29 mouse cellular contexts compared by ENCODE assay signal in genomic region chr2:135547966-135548365, GRCm38 (mm10).
"Had no signal": no experiment of that assay in that cellular context is flagged by ENCODE, and none has a peak within 500 bp of the region (broad histone marks: within the 10 kb centered on the region; RNA-seq: fewer than 3 reads in every experiment).

No protein-coding gene starts in this region.

- ATAC-seq: liver, embryonic 12.5 days; liver, postnatal 0 days; lung, postnatal 0 days; midbrain, embryonic 13.5 days; midbrain, embryonic 15.5 days; midbrain, embryonic 16.5 days had no signal

- H3K27ac ChIP-seq: limb, embryonic 12.5 days; limb, embryonic 13.5 days; liver, embryonic 12.5 days; liver, embryonic 13.5 days; liver, embryonic 14.5 days; liver, embryonic 15.5 days; lung, embryonic 15.5 days; macrophage; midbrain, embryonic 10.5 days; midbrain, embryonic 12.5 days; midbrain, embryonic 13.5 days; midbrain, embryonic 15.5 days; neural tube, embryonic 12.5 days had no signal

- H3K36me3 ChIP-seq: limb, embryonic 12.5 days; limb, embryonic 13.5 days; liver, embryonic 12.5 days; liver, embryonic 13.5 days; liver, embryonic 15.5 days; lung, embryonic 15.5 days; midbrain, embryonic 10.5 days; midbrain, embryonic 12.5 days; midbrain, embryonic 13.5 days; midbrain, embryonic 15.5 days; neural tube, embryonic 12.5 days had no signal

- H3K27me3 ChIP-seq: limb, embryonic 12.5 days; limb, embryonic 13.5 days; liver, embryonic 12.5 days; liver, embryonic 13.5 days; liver, embryonic 15.5 days; lung, embryonic 15.5 days; megakaryocyte, embryonic 14.5 days; midbrain, embryonic 12.5 days; midbrain, embryonic 13.5 days; midbrain, embryonic 15.5 days; neural tube, embryonic 12.5 days had no signal

- H3K4me1 ChIP-seq: limb, embryonic 12.5 days; liver, embryonic 12.5 days; liver, embryonic 13.5 days; liver, embryonic 15.5 days; lung, embryonic 15.5 days; megakaryocyte, embryonic 14.5 days; midbrain, embryonic 10.5 days; midbrain, embryonic 12.5 days; midbrain, embryonic 13.5 days; midbrain, embryonic 15.5 days; neural tube, embryonic 12.5 days had no signal

- H3K4me3 ChIP-seq: limb, embryonic 12.5 days; limb, embryonic 13.5 days; liver, embryonic 12.5 days; liver, embryonic 13.5 days; liver, embryonic 15.5 days; lung, embryonic 15.5 days; megakaryocyte, embryonic 14.5 days; midbrain, embryonic 10.5 days; midbrain, embryonic 12.5 days; midbrain, embryonic 13.5 days; midbrain, embryonic 15.5 days; myocyte; neural tube, embryonic 12.5 days had no signal

- H3K9ac ChIP-seq: limb, embryonic 12.5 days; limb, embryonic 13.5 days; liver, embryonic 12.5 days; liver, embryonic 13.5 days; liver, embryonic 14.5 days; liver, embryonic 15.5 days; liver, postnatal 0 days; lung, embryonic 14.5 days; lung, embryonic 15.5 days; midbrain, embryonic 12.5 days; midbrain, embryonic 13.5 days; midbrain, embryonic 15.5 days; neural tube, embryonic 12.5 days had no signal

- H3K9me3 ChIP-seq: limb, embryonic 12.5 days; limb, embryonic 13.5 days; liver, embryonic 12.5 days; liver, embryonic 13.5 days; liver, embryonic 15.5 days; lung, embryonic 15.5 days; midbrain, embryonic 10.5 days; midbrain, embryonic 12.5 days; midbrain, embryonic 13.5 days; midbrain, embryonic 15.5 days; neural tube, embryonic 12.5 days had no signal

- H3K4me2 ChIP-seq: limb, embryonic 12.5 days; limb, embryonic 13.5 days; liver, embryonic 11.5 days; liver, embryonic 12.5 days; liver, embryonic 13.5 days; liver, embryonic 15.5 days; lung, embryonic 14.5 days; lung, embryonic 15.5 days; midbrain, embryonic 11.5 days; midbrain, embryonic 12.5 days; midbrain, embryonic 13.5 days; midbrain, embryonic 15.5 days; neural tube, embryonic 12.5 days had no signal

- DNase-seq: left cerebral cortex, postnatal 4 days; liver; liver, embryonic 13.5 days; liver, postnatal 0 days; lung, adult 18-20 months; lung, adult 2 months; lung, embryonic 14.5 days; lung, postnatal 10 days; lung, postnatal 14 days; lung, postnatal 4 days; midbrain, embryonic 14.5 days had no signal
